Mouse (Mus musculus) liver, embryonic 15.5 days (tissue): ENCODE data around the gene Lrrc61. TPM values are rescaled to one million over a fixed set of nuclear protein-coding genes. Genes with fewer than 3 reads are reported as not detected.
A peak's percentile ranks its signal among the peaks of the same experiment; 100 is the strongest.

ENCODE experiments used
- ATAC-seq: fragments of 200-750 bp; cut with Nextera tagmentation; 2 replicates; pipeline ENCODE4 v1.8.0; 2017; ENCODE audit warnings: moderate number of reproducible peaks, mild to moderate bottlenecking, moderate library complexity; ENCODE audit not compliant: insufficient read depth
- H3K27ac ChIP-seq: fragments of 300-500 bp; sonication (generic); replicated peaks from 2 replicates; pipeline ENCODE4 v1.5.1; 2015; ENCODE audit warnings: mild to moderate bottlenecking, inconsistent platforms
- H3K27me3 ChIP-seq: fragments of 300-500 bp; sonication (generic); 2 replicates; pipeline ENCODE4 v1.6.1; 2015; ENCODE audit warnings: mild to moderate bottlenecking, inconsistent platforms
- H3K36me3 ChIP-seq: fragments of 300-500 bp; sonication (generic); replicated peaks from 2 replicates; pipeline ENCODE4 v1.6.1; 2015; ENCODE audit warnings: moderate library complexity, mild to moderate bottlenecking, inconsistent platforms
- H3K4me1 ChIP-seq: fragments of 300-500 bp; sonication (generic); replicated peaks from 2 replicates; pipeline ENCODE4 v1.6.1; 2015; ENCODE audit warnings: inconsistent platforms
- H3K4me2 ChIP-seq: fragments of 300-500 bp; sonication (generic); 2 replicates; pipeline ENCODE4 v1.6.1; 2015; ENCODE audit warnings: moderate library complexity, mild to moderate bottlenecking, inconsistent platforms
- H3K4me3 ChIP-seq: fragments of 300-500 bp; sonication (generic); replicated peaks from 2 replicates; pipeline ENCODE4 v1.5.1; 2015; ENCODE audit warnings: mild to moderate bottlenecking, inconsistent platforms
- H3K9ac ChIP-seq: fragments of 300-500 bp; sonication (generic); 2 replicates; pipeline ENCODE4 v1.6.1; 2015; ENCODE audit warnings: moderate library complexity, mild to moderate bottlenecking, inconsistent platforms
- H3K9me3 ChIP-seq: fragments of 300-500 bp; sonication (generic); replicated peaks from 2 replicates; pipeline ENCODE4 v1.6.1; 2016; ENCODE audit warnings: inconsistent platforms
- WGBS: fragments of 180-500 bp; shearing (Covaris S2); methylation state at CpG from one replicate; pipeline ENCODE4 v1.1.7; 2015; ENCODE audit warnings: mixed read lengths; ENCODE audit not compliant: insufficient replicate concordance; 5-methylcytosine and 5-hydroxymethylcytosine counted together
- polyA plus RNA-seq: library from polyadenylated mRNA; unstranded; fragments of >200 nt; fragmentation: Nextera tagmentation; extraction: Ambion mirVana; gene quantifications from 2 replicates; pipeline ENCODE4 v1.2.1, GENCODE M21; 2015

Gene Lrrc61
- polyA plus RNA-seq, 1 experiment from 2014 or later = 2.0 TPM

DNA sequence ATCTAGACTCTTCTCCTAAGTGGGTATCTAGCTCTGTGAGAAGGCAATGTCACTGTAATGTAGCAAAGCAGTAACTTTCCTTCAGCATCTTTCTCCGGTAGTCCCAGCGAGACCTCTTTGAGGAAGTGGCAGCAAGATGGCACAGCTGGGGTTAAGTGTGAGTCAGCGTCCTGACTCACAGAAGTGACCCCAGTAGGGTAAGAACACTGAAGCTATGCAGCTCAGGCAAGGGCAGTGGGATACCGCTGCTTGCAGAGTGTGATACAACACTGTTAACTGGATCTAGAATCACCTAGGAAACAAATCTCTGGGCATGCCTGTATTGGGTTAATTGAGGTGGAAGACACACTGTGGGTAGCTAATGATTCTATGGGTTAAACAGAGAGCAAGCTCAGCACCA, 18.5 kb upstream of the Lrrc61 start:
- Histone ChIP-seq H3K9me3 (no peaks in the 10 kb centered on the region), H3K36me3 (no peaks in the 10 kb centered on the region), H3K4me3 (no peak overlapping the region), H3K4me2 (no peak overlapping the region), H3K27ac (no peak overlapping the region), H3K9ac (no peak overlapping the region), H3K27me3 (0 out of 2 replicates have a peak, but pooled peaks cover 6% of the 10 kb centered on the region), H3K4me1 (0 out of 2 replicates have a peak, but pooled peaks cover 4% of the 10 kb centered on the region)
- 28% methylated on average over 4 of the region's 4 CpGs for WGBS
- no peak for ATAC-seq

DNA sequence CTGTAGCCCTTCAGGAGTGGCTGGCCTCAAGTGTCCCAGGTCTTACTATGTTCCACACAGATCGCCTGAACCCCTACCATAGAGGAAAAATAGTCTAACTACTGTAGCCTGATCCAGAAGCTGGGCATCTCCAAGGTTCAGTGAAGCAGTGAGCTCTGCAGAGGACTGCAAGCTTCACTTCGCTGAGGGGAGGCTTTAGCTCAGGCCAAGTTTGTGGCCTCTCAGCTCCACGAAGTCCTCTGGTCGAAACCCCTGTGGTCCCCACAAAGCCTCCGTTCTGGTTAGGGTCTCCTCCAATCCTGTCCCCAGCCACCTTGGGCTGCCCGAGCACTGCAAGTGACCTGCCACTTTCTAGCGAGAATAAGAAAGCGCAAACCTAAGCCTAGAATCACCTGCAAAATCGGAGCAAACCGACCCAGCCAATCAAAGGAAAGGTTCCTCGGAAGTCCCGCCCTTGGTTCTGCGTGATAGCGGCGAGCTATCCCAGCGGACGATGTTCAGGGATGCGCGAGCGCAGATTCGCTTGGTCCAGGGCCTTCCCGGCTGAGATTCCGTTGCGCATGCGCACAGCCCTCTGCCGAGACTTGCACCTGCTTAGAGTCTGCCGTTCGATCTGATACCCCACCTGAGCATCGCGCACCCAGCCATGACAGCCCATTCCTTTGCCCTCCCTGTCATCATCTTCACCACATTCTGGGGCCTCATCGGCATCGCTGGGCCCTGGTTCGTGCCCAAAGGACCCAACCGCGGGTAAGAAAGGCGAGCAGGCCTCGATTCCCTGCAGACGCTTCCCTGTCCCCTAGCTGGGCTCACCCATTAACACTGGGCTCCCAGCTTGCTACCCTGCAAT, 17.3 kb upstream of the Lrrc61 start, which contains the start of gene Atp6v0e2:
Atp6v0e2 (plus strand) TSS at position 511 of the 850 bp plus-strand sequence.
- Histone ChIP-seq H3K27me3 (0 out of 2 replicates have a peak, but pooled peaks cover 6% of the 10 kb centered on the region), H3K27ac (no peak within 1 kb of the TSS), H3K4me1 (0 out of 2 replicates have a peak, but pooled peaks cover 4% of the 10 kb centered on the region), H3K36me3 (no peaks in the 10 kb centered on the region), H3K4me3 (peak within 1 kb of the TSS; percentile 20; the same call in 1 of the 2 replicates), H3K9ac (no peak within 1 kb of the TSS), H3K9me3 (no peaks in the 10 kb centered on the region), H3K4me2 (peak within 1 kb of the TSS; percentile 50)
- WGBS = 16% methylated on average over 38 of the region's 38 CpGs
- no peak for ATAC-seq

DNA sequence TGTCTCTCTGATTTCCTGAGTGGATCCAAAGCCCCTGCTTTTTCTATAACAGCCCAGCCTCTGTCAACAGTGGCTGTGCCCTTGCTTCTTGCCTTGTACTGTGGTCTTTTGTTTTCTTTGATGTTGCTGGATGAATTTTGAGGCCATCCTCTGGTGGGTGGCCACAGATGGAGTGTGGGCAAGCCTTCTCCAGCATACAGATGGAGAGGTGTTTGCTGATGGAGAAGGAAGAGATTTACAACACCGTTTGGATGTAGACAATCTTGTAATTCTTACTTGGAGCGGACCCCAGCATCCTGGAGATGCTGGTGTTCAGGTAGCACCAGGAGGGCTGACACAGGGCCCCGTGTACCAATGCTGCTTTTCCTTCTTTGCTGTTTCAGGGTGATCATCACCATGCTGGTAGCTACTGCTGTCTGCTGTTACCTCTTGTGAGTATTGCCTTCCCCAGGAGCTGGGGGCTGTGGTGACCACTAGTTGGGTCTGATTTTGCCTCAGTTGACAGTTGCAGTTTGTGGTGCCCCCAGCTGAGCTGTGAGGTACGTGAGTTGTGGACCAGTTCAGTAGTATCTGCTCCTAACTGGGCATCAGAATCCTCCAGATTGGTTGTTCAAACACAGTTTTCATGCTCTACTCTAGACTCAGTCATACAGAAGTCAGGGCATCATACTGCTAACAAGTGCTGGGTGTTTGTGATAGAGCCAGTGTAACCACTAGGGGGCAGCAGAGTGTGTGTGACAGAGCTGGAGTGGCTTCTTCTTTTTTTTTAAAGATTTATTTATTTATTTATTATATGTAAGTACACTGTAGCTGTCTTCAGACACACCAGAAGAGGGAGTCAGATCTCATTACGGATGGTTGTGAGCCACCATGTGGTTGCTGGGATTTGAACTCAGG, 15.5 kb upstream of the Lrrc61 start:
- no peak overlapping the region for H3K4me3 ChIP-seq
- 0 out of 2 replicates have a peak, but pooled peaks cover 4% of the 10 kb centered on the region for H3K4me1 ChIP-seq
- no peak overlapping the region for H3K9ac ChIP-seq
- 52% methylated on average over 5 of the region's 5 CpGs for WGBS
- no peak overlapping the region for H3K27ac ChIP-seq
- H3K36me3 ChIP-seq = no peaks in the 10 kb centered on the region
- H3K9me3 ChIP-seq = no peaks in the 10 kb centered on the region
- no peak for ATAC-seq
- H3K27me3 ChIP-seq = 0 out of 2 replicates have a peak, but pooled peaks cover 6% of the 10 kb centered on the region
- no peak overlapping the region for H3K4me2 ChIP-seq

DNA sequence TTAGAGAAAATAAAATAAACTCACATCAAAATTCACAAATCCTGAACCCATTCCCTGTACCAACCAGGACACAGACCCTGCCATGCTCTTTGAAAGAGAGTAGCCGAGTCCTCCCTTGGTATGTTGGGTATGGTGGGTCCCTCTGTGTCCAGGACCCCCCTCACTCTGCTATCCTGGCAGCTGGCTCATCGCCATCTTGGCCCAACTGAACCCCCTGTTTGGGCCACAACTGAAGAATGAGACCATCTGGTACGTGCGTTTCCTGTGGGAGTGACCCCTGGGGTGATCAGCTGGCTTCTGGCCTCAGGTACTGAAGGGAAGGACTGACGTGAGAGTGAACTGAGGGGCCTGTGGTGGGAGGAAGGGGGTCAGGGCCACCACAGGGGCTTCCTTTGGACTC, 14.7 kb upstream of the Lrrc61 start:
- Histone ChIP-seq H3K4me1 (0 out of 2 replicates have a peak, but pooled peaks cover 4% of the 10 kb centered on the region), H3K9ac (no peak overlapping the region), H3K36me3 (no peaks in the 10 kb centered on the region), H3K27me3 (0 out of 2 replicates have a peak, but pooled peaks cover 6% of the 10 kb centered on the region), H3K27ac (no peak overlapping the region), H3K9me3 (no peaks in the 10 kb centered on the region), H3K4me2 (no peak overlapping the region), H3K4me3 (no peak overlapping the region)
- 60% methylated on average over 5 of the region's 5 CpGs for WGBS
- no peak for ATAC-seq

DNA sequence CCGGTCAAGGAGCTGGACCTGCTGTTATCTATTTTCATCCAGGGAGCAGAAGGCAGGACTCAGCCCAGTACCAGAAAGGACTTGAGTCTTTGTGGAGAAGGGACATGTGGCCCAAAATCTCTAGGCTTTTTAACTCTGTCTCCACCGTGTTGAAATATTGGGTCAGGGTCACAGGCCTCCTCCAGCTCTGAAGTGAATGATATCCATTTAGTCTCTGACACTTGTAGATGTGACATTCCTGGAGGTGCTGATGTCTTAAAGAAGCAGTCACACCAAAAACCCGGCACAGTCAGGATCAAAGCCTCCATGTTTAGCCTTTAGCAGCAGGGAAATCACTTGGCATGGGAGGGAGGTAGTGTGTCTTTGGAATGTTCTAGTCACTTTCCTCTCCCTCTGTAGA, 13.9 kb upstream of the Lrrc61 start:
- no peak for ATAC-seq
- H3K9me3 ChIP-seq = no peaks in the 10 kb centered on the region
- no peak overlapping the region for H3K4me3 ChIP-seq
- H3K4me2 ChIP-seq = no peak overlapping the region
- no peak overlapping the region for H3K9ac ChIP-seq
- H3K36me3 ChIP-seq = no peaks in the 10 kb centered on the region
- H3K27ac ChIP-seq = no peak overlapping the region
- WGBS = 59% methylated on average over 3 of the region's 3 CpGs
- 0 out of 2 replicates have a peak, but pooled peaks cover 4% of the 10 kb centered on the region for H3K4me1 ChIP-seq
- 0 out of 2 replicates have a peak, but pooled peaks cover 6% of the 10 kb centered on the region for H3K27me3 ChIP-seq

DNA sequence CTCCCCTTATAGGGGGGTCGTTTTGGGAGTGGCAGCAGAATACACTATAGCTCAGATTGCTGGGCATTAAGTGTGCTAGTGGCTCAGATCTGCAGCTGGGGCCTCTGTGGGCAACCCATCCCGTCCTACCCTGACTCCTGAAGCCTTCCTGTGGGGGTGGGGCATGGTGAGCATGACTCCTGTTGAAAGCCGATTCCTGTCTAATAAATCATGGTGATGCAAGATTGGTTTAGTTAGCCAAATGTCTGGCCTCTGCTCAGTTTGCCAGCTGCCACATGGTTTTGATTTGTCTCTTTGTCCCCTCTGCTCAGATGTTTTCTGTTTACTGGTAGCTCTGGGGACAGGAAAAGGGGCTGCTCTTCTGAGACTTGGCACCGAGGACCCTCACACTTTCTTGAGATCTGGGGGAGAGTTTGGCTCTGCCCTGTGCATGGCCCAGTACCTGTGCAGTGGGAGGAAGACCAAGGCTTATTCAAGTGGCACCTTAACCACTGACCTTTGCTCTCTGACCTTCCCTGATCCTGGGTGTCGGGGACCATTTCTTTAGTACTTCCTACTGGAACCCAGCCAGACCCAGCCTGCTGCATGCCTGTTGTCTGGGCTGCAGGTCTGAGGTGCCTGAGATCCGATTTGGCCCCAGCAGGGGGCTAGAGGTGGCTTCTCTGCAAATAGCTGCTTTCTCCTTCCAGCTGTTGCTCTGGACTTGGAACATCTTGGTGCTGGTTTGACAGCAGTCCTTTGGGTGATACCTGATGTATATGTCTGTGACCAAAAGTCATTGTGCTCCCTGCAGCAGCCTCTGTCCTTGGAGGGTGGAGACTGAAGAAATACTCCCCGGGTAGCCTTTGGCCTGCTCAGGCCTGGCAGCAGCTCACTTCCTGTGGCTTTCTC, 12.8 kb upstream of the Lrrc61 start:
- Histone ChIP-seq H3K27ac (no peak overlapping the region), H3K4me1 (0 out of 2 replicates have a peak, but pooled peaks cover 4% of the 10 kb centered on the region), H3K9me3 (no peaks in the 10 kb centered on the region), H3K4me3 (no peak overlapping the region), H3K36me3 (no peaks in the 10 kb centered on the region), H3K4me2 (no peak overlapping the region), H3K27me3 (0 out of 2 replicates have a peak, but pooled peaks cover 6% of the 10 kb centered on the region), H3K9ac (no peak overlapping the region)
- ATAC-seq = no peak
- 23% methylated on average over 7 of the region's 7 CpGs for WGBS

DNA sequence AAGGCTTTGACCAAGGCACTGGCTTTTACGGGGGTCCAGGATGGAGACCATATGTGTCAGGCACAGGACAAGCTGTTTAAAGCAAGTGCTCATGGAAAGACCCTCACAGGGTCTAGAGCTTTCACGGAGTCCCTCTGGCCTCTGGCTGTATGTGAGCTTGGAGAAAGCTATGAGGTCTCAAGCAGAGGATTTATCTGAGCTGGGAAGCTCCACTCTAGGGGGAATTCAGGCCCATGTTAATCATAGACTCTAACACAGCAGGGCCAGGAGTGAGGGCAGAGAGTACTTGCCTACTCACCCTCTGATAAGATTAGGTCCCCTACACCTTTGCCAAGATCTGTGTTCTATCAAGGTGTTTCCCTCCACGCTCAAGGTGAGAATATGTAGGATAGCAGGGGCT, 12.0 kb upstream of the Lrrc61 start:
- no peak overlapping the region for H3K4me3 ChIP-seq
- no peak for ATAC-seq
- no peaks in the 10 kb centered on the region for H3K36me3 ChIP-seq
- no peak overlapping the region for H3K9ac ChIP-seq
- WGBS = 49% methylated on average over 3 of the region's 3 CpGs
- 0 out of 2 replicates have a peak, but pooled peaks cover 2% of the 10 kb centered on the region for H3K27me3 ChIP-seq
- H3K4me1 ChIP-seq = no peaks in the 10 kb centered on the region
- no peak overlapping the region for H3K27ac ChIP-seq
- no peaks in the 10 kb centered on the region for H3K9me3 ChIP-seq
- no peak overlapping the region for H3K4me2 ChIP-seq

DNA sequence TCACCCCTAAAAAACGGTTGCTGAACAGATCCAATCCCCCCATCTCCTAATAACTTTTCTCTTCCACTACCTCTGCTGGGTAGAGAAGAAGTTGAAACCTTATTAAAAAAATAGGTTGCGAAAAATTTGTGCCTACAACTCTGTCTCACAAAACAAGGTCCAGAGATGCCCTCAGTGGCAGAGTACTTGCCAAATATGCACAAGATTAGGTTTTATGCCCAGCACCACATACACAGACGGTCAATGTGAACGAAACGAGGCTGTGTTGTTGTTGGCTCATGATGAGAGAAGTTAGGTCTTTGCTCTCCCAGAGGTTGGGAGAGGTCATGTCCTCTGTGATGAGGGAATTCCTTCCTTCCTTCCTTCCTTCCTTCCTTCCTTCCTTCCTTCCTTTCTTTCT, 9.3 kb upstream of the Lrrc61 start:
- no peaks in the 10 kb centered on the region for H3K36me3 ChIP-seq
- H3K9ac ChIP-seq = no peak overlapping the region
- H3K4me1 ChIP-seq = no peaks in the 10 kb centered on the region
- no peak overlapping the region for H3K4me3 ChIP-seq
- no peak for ATAC-seq
- H3K4me2 ChIP-seq = no peak overlapping the region
- WGBS = 55% methylated on average over 5 of the region's 5 CpGs
- H3K27me3 ChIP-seq = no peaks in the 10 kb centered on the region
- H3K27ac ChIP-seq = no peak overlapping the region
- no peaks in the 10 kb centered on the region for H3K9me3 ChIP-seq

DNA sequence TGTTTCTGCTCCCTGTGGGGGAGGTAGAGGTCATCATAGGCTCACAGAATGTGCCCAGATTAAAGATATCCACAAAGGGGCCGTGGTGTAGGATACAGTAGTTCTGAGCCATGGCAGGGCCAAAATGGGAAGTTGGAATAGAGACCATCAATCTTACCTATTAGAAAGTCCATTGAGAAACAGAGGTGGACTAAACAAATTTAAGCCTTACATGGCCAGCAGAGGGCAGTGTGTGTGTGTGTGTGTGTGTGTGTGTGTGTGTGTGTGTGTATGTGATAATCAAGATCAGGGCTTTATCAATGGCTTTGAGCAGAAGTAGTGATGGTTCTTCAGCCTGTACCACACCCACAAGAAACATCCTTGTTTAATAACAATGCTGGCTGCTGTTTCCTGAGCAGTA, 8.3 kb upstream of the Lrrc61 start:
- Histone ChIP-seq H3K4me2 (no peak overlapping the region), H3K9ac (no peak overlapping the region), H3K27ac (no peak overlapping the region), H3K27me3 (no peaks in the 10 kb centered on the region), H3K36me3 (no peaks in the 10 kb centered on the region), H3K9me3 (no peaks in the 10 kb centered on the region), H3K4me1 (no peaks in the 10 kb centered on the region), H3K4me3 (no peak overlapping the region)
- WGBS = 13% methylated on average over 1 of the region's 1 CpGs
- ATAC-seq = no peak

DNA sequence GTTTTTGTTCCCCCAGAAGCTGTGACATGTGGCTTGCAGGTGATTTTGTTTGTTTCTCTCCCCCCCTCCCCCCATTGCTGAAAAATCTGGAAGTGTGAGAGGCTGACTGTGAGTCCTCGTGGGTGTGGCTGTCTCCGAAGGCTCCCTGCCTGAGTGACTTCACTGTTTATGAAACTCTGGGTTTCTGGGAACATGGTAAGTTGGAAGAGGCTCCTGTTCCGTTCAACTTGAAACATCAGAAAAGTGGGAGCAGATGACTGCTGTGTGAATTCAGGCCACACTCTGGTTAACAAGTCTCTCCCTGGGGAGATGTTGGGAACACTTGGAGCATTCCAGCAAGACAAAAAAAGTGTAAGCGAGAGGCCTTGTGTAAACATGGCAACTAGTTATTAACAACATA, 7.7 kb upstream of the Lrrc61 start:
- no peak overlapping the region for H3K4me3 ChIP-seq
- 53% methylated on average over 4 of the region's 4 CpGs for WGBS
- H3K27ac ChIP-seq = no peak overlapping the region
- H3K36me3 ChIP-seq = no peaks in the 10 kb centered on the region
- H3K4me1 ChIP-seq = no peaks in the 10 kb centered on the region
- H3K9me3 ChIP-seq = no peaks in the 10 kb centered on the region
- H3K9ac ChIP-seq = no peak overlapping the region
- no peak overlapping the region for H3K4me2 ChIP-seq
- no peak for ATAC-seq
- H3K27me3 ChIP-seq = no peaks in the 10 kb centered on the region
